Mouse (Mus musculus) lung, postnatal 0 days (tissue): ENCODE data around the gene Smco4. TPM values are rescaled to one million over a fixed set of nuclear protein-coding genes. Genes with fewer than 3 reads are reported as not detected.
"Not testable (repeated sequence)": the region's sequence is repeated elsewhere in the genome, so short reads cannot be mapped to it uniquely, and the experiment has no call there.

Source experiments
- ATAC-seq: fragments of 200-750 bp; cut with Nextera tagmentation; 2 replicates; pipeline ENCODE4 v1.8.0; 2017; ENCODE audit warnings: moderate library complexity
- DNase-seq: peaks from one replicate; pipeline ENCODE4 v3.0.0-alpha.2; 2016; ENCODE audit warnings: low spot score
- H3K27ac ChIP-seq: fragments of 300-500 bp; sonication (generic); 2 replicates; pipeline ENCODE4 v1.5.1; 2014; ENCODE audit warnings: antibody characterized with exemption, mild to moderate bottlenecking, low read length, mixed read lengths
- H3K27me3 ChIP-seq: fragments of 300-500 bp; sonication (generic); replicated peaks from 2 replicates; pipeline ENCODE4 v1.6.1; 2014; ENCODE audit warnings: low read length, mixed read lengths; ENCODE audit not compliant: insufficient read depth
- H3K36me3 ChIP-seq: fragments of 300-500 bp; sonication (generic); 2 replicates; pipeline ENCODE4 v1.6.1; 2014; ENCODE audit warnings: low read length, mixed read lengths; ENCODE audit not compliant: insufficient read depth
- H3K4me1 ChIP-seq: fragments of 300-500 bp; sonication (generic); 2 replicates; pipeline ENCODE4 v1.6.1; 2014; ENCODE audit warnings: antibody characterized with exemption, low read depth, low read length, mixed read lengths; ENCODE audit not compliant: insufficient read depth
- H3K4me2 ChIP-seq: fragments of 300-500 bp; sonication (generic); replicated peaks from 2 replicates; pipeline ENCODE4 v1.6.1; 2014; ENCODE audit warnings: low read depth, mild to moderate bottlenecking, low read length, moderate library complexity, mixed read lengths
- H3K4me3 ChIP-seq: fragments of 300-500 bp; sonication (generic); 2 replicates; pipeline ENCODE4 v1.5.1; 2014; ENCODE audit warnings: low read depth, low read length
- H3K9ac ChIP-seq: fragments of 300-500 bp; sonication (generic); replicated peaks from 2 replicates; pipeline ENCODE4 v1.6.1; 2014; ENCODE audit warnings: low read depth, mild to moderate bottlenecking
- H3K9me3 ChIP-seq: fragments of 300-500 bp; sonication (generic); 2 replicates; pipeline ENCODE4 v1.6.1; 2016; ENCODE audit warnings: low read length, mixed read lengths
- CTCF ChIP-seq: IDR thresholded peaks from 2 replicates; pipeline ENCODE4 v1.5.1; 2016; ENCODE audit warnings: antibody characterized with exemption, mild to moderate bottlenecking
- EP300 ChIP-seq: IDR thresholded peaks from 2 replicates; pipeline ENCODE4 v1.6.1; 2016; ENCODE audit warnings: antibody characterized with exemption, mild to moderate bottlenecking, control low read depth
- WGBS: fragments of 180-500 bp; shearing (Covaris S2); extraction: QIAGEN DNeasy Blood & Tissue Kit; methylation state at CpG from one replicate; pipeline ENCODE4 v1.1.7; 2014; 5-methylcytosine and 5-hydroxymethylcytosine counted together
- polyA plus RNA-seq: library from polyadenylated mRNA; unstranded; fragments of >200 nt; fragmentation: Nextera tagmentation; extraction: Ambion mirVana; gene quantifications from 2 replicates; pipeline ENCODE4 v1.2.1, GENCODE M21; 2015

Gene Smco4
- polyA plus RNA-seq, 1 experiment from 2014 or later: 3.8 TPM

- H3K27ac ChIP-seq: no peak overlapping the region
- no peak overlapping the region for H3K4me2 ChIP-seq
- no peak overlapping the region for H3K9ac ChIP-seq
- TF ChIP-seq EP300 (no peak), CTCF (no peak)
- H3K36me3 ChIP-seq: no peaks in the 10 kb centered on the region
- DNase-seq (no peak), ATAC-seq (peak; percentile 29; the same call in 1 of the 2 replicates)
- WGBS: 59% methylated on average over 2 of the region's 2 CpGs
- peaks cover 1% of the 10 kb centered on the region; the same call in 1 of the 2 replicates for H3K4me1 ChIP-seq
- no peak overlapping the region for H3K4me3 ChIP-seq
- H3K27me3 ChIP-seq: no peaks in the 10 kb centered on the region
- H3K9me3 ChIP-seq: no peaks in the 10 kb centered on the region
These were observed 5.4 kb upstream of the Smco4 start for GRCm38 (mm10) chr9:15487682-15488424.

- ATAC-seq (peak; percentile 7; the same call in 1 of the 2 replicates), DNase-seq (peak; percentile 65)
- no peaks in the 10 kb centered on the region for H3K9me3 ChIP-seq
- H3K4me2 ChIP-seq: no peak overlapping the region
- no peaks in the 10 kb centered on the region for H3K36me3 ChIP-seq
- H3K4me3 ChIP-seq: no peak overlapping the region
- H3K4me1 ChIP-seq: peaks cover 7% of the 10 kb centered on the region; the same call in 1 of the 2 replicates
- H3K9ac ChIP-seq: no peak overlapping the region
- no peak for TF ChIP-seq CTCF
- 0 out of 2 replicates have a peak, but pooled peaks have one; percentile 21 for TF ChIP-seq EP300
- H3K27ac ChIP-seq: no peak overlapping the region
- no peaks in the 10 kb centered on the region for H3K27me3 ChIP-seq
These were observed 3.9 kb upstream of the Smco4 start for GRCm38 (mm10) chr9:15489293-15489692.

GRCm38 (mm10) chr9:15490331-15491100 is 2.7 kb upstream of the Smco4 start:
- no peak for ATAC-seq

GRCm38 (mm10) chr9:15491686-15492085 is 1.5 kb upstream of the Smco4 start:
- DNase-seq (no peak), ATAC-seq (no peak)
- 82% methylated on average over 4 of the region's 4 CpGs for WGBS

More at GRCm38 (mm10) chr9:15490331-15491100, 2.7 kb upstream of the Smco4 start:
- Histone ChIP-seq H3K27ac (no peak overlapping the region), H3K4me3 (no peak overlapping the region), H3K4me2 (no peak overlapping the region), H3K4me1 (peaks cover 12% of the 10 kb centered on the region; the same call in 1 of the 2 replicates), H3K36me3 (no peaks in the 10 kb centered on the region), H3K9ac (no peak overlapping the region), H3K9me3 (no peaks in the 10 kb centered on the region), H3K27me3 (no peaks in the 10 kb centered on the region)
- DNase-seq: no peak
- TF ChIP-seq CTCF: no peak
- TF ChIP-seq EP300: no peak
- WGBS: 82% methylated on average over 8 of the region's 8 CpGs

GRCm38 (mm10) chr9:15492401-15492800 is 831 bp upstream of the Smco4 start:
- Histone ChIP-seq H3K4me1 (peaks cover 12% of the 10 kb centered on the region; the same call in 1 of the 2 replicates), H3K4me3 (no peak overlapping the region), H3K4me2 (no peak overlapping the region), H3K27me3 (no peaks in the 10 kb centered on the region), H3K9me3 (no peaks in the 10 kb centered on the region), H3K9ac (no peak overlapping the region), H3K36me3 (no peaks in the 10 kb centered on the region), H3K27ac (no peak overlapping the region)
- TF ChIP-seq EP300 (no peak), CTCF (no peak)
- no peak for ATAC-seq
- DNase-seq: no peak
- 72% methylated on average over 9 of the region's 9 CpGs for WGBS

More at GRCm38 (mm10) chr9:15491686-15492085, 1.5 kb upstream of the Smco4 start:
- Histone ChIP-seq H3K4me3 (no peak overlapping the region), H3K9ac (no peak overlapping the region), H3K4me2 (no peak overlapping the region), H3K4me1 (peaks cover 12% of the 10 kb centered on the region; the same call in 1 of the 2 replicates), H3K27ac (no peak overlapping the region), H3K27me3 (no peaks in the 10 kb centered on the region), H3K36me3 (no peaks in the 10 kb centered on the region), H3K9me3 (no peaks in the 10 kb centered on the region)
- no peak for TF ChIP-seq CTCF
- no peak for TF ChIP-seq EP300

- Histone ChIP-seq H3K4me2 (peak overlapping the region; percentile 99), H3K36me3 (no peaks in the 10 kb centered on the region), H3K27me3 (no peaks in the 10 kb centered on the region), H3K4me1 (peaks cover 15% of the 10 kb centered on the region; the same call in 1 of the 2 replicates), H3K4me3 (peak overlapping the region; percentile 75), H3K27ac (peak overlapping the region; percentile 81), H3K9me3 (no peaks in the 10 kb centered on the region), H3K9ac (peak overlapping the region; percentile 66)
- 3% methylated on average over 30 of the region's 37 CpGs for WGBS
- TF ChIP-seq EP300 (no peak), CTCF (peak; percentile 71)
- DNase-seq (peak; percentile 80), ATAC-seq (peak; percentile 66)
These were observed 810 bp downstream of the Smco4 start for GRCm38 (mm10) chr9:15493925-15494558.

GRCm38 (mm10) chr9:15495281-15495680 is 2.0 kb downstream of the Smco4 start:
- H3K9me3 ChIP-seq, H3K27ac ChIP-seq, H3K27me3 ChIP-seq, H3K4me3 ChIP-seq, ATAC-seq, DNase-seq, H3K36me3 ChIP-seq, H3K9ac ChIP-seq, H3K4me2 ChIP-seq: not testable (repeated sequence)
- peaks cover 15% of the 10 kb centered on the region; the same call in 1 of the 2 replicates for H3K4me1 ChIP-seq
- 96% methylated on average over 2 of the region's 2 CpGs for WGBS
